Mouse (Mus musculus): ENCODE data around the gene Agpat4.
"Not testable (repeated sequence)": the region's sequence is repeated elsewhere in the genome, so short reads cannot be mapped to it uniquely, and the experiment has no call there.

Gene Agpat4

DNA sequence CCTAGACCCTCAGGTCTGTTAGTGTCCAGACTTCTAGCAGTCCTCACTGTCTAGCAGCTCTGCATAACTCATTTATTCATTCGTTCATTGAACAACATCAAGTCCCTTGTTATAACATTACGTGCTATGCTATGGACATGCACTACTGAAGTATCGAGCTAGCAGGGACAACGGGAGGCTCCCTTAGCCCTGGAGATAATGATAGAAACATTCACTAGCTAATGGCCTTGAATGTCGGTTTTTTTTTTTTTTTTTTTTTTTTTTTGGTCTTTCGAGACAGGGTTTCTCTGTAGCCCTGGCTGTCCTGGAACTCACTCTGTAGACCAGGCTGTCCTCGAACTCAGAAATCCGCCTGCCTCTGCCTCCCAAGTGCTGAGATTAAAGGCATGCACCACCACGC is 3.8 kb downstream of the Agpat4 start:
- ATAC-seq (ENCODE audit: low TSS enrichment), result not testable (repeated sequence)

DNA sequence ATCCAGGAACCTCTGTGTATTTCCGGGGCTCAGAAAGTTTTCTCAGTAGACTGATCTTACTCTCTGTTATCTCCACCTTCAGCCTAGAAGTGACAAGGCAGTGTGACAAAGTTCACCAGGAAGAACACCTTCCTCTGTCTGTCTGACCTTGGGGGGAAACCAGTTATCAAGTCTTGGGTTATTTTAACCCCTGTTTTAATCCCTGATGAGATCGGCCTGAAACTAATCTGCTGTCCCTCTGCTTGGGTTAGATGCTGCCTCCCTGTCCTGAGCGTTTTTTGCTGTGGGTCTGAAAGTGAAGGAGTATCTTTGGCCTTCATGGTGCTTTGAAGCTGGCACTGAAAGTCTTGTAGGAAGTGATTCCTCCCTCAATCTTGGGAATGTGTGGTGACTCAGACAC is 4.7 kb downstream of the Agpat4 start:
- no peak for ATAC-seq (ENCODE audit: low TSS enrichment)

DNA sequence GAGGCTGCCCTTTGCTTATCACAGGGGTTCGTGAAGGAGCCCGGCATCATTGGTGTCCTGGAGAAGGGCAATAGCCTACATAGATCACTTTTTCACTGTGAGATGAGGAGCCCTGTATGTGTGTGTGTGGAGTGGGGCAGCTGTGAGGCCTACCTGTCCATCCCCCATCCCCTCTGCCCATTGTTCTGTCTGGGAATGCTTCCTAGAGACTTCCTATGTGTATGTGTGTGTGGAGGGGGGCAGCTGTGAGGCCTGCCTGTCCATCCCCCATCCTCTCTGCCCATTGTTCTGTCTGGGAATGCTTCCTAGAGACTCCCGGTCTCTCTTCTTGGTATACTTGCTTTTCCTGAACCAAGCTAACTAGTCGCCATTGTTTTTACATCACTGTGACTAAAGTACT is 8.6 kb downstream of the Agpat4 start:
- ATAC-seq (ENCODE audit: low TSS enrichment), result no peak

DNA sequence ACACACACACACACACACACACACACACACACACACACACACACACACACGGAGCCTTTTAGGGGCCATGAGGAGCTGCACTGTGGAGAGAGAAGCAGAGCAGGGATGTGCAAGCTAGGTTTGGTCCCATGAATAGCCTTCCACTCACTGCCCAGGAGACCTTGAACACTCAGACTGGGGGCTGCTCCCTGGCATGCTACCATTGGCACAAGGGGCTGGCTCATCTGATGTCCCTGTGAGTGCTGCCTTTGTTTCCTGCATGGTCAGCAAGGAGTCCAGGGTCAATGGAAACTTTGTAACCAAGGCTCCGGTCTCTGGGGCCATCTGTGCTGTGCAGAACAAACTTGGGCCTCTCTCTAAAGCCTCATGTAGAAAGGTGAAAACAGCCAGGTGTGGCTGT is 10.5 kb downstream of the Agpat4 start:
- ATAC-seq (ENCODE audit: low TSS enrichment), result no peak

DNA sequence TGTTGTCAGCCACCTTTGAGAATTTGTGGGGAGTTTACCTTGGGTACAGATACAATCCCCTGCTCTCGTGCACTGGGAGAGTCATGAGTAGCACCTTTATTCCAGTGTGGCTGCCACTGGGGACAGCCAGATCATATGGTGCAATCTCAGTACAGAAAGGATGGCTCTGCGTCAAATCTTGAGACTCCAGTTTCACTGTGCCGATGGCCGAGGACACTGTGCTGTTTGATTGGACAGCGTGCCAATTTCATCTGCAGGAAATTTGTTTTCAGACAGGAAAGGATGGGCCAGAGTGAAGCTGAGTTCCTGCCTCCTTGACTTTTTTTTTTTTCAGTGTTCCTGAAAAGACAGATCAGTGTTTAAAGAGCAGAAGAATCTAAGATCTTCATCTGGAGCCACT is 12.7 kb downstream of the Agpat4 start:
- ATAC-seq (ENCODE audit: low TSS enrichment), result no peak

DNA sequence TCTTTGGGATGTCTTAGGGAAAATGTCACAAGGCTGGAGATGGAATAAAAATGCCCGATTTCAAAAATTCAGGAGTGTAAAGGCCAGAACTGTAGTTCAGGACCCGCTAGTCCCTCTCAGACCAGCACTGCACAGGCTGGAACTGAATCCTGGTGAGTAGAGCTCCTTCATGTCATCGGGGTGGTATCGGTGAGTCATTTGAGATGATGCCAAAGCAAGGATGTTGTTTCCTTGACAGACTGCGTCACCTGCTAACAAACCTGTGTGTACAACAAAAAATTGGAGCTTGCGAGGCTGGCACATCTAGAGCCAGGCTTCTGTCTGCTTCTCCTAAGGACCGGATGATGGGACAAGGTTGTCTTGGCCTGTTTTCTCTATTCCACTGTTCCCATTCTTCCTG is 13.1 kb downstream of the Agpat4 start:
- ATAC-seq (ENCODE audit: low TSS enrichment), result no peak

DNA sequence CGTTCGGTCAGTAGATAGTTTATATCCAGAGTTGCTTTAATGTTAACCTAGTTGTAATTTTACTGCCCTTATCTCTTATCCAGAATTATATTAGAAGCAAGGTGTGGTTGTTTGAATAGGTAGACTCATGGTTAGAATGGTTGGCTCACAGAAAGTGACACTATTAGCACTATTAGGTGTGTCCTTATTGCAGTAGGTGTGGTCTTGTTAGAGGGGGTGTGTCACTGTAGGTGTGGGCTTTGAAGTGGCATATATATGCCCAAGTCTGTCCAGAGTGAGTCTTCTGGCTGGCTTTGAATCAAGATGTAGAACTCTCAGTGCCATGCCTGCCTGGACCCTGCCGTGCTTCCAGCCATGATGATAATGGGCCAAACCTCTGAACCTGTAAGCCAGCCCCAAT is 14.4 kb downstream of the Agpat4 start:
- no peak for ATAC-seq (ENCODE audit: low TSS enrichment)

DNA sequence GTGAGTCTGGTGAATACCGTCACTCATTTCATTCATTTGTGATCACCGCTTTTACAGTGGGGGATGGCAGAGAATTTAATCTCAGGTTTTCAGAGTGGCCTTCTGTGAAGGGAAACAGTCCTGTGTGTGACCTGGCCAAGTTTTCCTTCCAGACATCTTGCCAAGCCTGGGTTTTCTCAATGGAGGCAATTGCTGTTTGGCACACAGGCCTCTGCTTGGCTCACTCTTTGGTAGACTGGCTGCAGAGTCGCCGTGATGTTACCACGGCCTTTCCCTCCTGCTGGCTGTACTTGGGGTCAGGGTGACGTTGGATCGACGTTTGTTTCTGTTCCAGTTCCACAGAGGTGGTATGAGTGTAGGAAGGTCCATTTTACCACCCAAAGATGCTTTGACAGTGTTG is 15.5 kb downstream of the Agpat4 start:
- ATAC-seq (ENCODE audit: low TSS enrichment), result no peak

DNA sequence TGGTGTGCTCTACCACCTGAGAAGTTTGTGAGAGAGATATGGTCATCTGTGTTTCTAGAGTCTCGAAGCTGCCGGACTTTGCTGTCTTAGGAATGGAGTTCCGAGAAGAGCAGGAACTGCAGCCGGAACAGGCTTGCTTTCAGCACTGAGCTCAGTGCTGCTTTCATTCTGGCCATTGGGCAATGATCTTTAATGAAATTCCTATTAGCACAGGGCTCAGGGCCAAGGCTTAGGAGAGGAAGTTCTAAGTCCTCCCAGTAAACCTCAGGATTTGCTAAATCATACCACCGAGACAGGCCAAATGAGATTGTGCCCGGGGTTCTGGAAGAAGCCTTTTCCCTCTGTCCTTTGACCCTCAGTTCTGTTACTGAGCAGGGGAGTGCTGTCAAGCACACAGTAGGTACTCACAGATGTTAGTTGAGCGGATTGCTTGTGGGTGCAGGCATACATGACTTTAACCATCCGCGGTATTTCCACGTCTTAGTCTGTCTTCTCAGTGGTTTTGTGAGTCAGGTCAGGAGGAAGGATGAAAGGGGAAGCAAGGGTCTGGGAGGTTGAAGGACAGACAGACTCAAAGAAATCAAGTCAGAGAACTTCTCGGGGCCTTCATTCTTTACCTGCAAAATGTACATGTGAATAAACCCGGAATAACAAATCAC is 16.6 kb downstream of the Agpat4 start:
- ATAC-seq (ENCODE audit: low TSS enrichment), result no peak

DNA sequence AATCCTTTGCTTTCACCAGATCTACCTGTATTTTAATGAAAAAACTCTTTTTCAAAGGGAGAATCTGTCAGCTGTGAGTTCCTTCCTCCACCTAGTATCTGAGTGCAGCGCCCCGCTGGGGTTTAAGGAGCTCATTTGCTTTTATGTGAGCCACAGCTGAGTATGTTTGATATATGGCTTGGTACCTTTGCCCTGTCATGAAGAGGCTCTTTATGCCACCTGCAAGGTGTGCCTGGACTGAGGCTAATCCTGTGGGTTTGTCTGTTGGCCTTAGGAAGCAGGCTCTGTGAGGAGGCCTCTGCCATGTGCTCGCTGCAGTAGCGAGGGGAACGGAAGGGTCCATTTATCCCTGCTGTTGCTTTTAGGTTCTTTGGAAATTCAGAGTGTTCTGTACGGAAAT is 19.9 kb downstream of the Agpat4 start:
- ATAC-seq (ENCODE audit: low TSS enrichment), result no peak

DNA sequence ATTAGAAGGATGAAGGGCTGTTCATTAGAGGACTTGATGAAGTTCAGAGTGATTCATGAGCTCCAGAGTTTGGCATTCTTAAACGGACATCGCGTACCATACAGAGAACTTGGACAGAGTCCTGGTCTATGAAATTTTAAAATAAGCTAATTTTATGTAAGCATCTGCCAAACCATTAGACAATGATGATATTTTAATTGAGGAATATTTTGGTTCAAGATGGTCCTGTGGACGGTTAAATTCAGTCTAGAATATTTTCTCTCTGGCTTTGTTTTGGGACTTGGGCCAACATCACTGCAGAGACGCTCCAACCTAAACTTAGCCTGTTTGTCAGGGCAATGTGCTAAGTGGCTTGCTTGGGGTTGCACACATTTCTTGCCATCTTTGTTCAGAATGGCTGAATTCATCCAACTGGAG is 25.5 kb downstream of the Agpat4 start:
- ATAC-seq (ENCODE audit: low TSS enrichment), result 0 out of 2 replicates have a peak, but pooled peaks have one; percentile 11

DNA sequence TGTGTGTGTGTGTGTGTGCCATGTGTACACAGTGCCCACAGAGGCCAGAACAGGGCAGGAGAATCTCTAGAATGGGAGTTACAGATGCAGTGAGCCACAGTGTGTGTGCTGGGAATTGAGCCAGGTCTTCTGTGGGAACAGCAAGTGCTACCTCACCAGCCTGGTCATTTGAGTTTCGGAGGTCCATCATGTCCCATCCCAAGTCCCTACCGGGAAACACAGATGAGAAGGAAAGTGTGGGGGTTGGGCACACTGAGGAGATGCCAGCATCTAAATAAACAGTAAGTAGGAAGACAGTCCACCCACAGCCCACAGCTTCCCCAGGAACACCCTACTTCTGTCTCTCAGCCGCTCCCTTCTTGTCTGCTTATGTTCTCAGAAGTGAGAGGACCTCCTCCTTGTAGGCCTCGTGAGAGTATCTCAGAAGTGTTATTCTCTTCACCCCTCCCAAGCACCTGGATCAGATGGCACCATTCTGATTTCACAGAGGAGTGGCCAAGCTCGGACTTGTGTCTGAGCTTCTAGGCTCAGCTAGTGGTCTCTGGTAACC is 27.7 kb downstream of the Agpat4 start:
- ATAC-seq (ENCODE audit: low TSS enrichment), result peak; percentile 91

DNA sequence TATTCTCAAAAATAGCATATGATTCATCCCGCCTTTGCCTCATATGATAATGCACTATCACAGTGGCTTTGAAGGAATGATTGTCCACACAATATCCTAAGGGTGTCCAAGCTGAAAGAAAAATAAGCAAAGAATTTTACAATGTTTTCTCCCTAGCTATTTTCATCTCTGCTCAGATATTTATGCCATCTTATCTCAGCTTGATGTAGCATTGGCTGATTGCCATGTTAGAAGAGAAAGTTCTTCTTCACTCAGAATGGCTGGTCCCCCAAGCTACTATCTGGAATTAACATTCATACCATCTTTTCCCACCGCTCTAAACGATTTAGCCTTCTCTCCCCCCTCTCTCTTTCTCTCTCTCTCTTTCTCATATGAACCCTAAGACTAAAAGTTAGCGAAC is 29.3 kb downstream of the Agpat4 start:
- no peak for ATAC-seq (ENCODE audit: low TSS enrichment)

DNA sequence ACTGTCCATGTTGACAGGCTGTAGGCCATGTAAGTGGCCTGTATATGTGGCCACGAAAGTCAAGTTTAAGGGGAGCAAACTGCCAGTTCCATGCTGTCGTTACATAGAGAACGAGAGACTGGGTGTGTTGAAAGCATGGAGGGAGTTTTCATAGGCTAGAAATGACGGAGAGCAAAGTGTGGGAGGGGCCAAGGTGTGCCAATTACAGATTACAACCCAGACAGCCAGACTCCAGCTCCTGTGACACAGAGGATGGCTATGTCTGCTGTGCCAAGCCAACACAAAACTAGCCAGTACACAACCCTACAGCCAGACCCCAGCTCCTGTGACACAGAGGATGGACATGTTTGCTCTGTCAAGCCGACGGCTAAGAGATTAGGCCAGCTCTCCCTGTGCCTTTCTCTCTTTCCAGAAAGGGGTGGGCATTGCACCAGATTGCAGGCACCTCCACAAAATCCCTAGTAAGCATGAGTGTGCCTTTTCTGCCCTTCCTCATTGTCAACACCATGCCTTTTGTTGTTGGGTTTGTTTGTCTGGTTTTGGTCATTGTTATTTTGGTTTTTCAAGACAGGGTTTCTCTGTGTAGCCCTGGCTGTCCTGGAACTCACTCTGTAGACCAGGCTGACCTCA is 30.8 kb downstream of the Agpat4 start:
- no peak for ATAC-seq (ENCODE audit: low TSS enrichment)

DNA sequence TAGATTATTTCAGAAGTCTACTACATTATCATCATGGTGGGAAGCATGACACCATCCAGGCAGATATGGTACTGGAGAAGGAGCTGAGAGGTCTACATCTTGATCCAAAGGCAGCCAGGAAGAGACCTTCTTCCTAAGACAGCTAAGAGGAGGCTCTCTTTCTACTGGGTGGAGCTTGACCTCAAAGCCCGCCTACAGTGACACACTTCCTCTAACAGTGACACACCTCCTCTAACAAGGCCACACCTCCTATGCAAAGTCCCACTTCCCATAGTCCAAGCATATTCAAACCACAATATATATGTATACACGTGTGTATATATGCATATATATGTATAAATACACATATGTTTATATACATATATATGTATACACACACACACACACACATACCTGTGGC is 32.5 kb downstream of the Agpat4 start:
- no peak for ATAC-seq (ENCODE audit: low TSS enrichment)

DNA sequence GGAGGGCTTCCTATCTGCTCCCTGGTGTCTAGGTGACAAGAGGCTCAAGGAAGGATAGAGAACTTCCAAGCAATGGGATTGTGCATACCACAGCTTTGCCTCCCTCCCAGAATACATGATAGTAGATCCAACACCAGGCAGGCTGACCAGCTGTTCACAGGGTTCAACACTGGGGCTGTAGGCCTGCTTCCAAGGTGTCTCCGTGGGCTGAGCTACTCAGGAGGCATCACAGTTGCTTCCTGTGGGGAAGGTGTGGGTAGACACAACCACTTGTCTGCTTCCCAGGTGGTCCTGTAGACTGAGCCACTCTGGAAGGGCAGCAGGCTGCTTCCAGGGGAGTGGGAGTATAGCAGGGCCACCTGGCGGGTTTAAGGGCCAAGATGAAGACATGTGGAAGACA is 35.8 kb downstream of the Agpat4 start:
- no peak for ATAC-seq (ENCODE audit: low TSS enrichment)

DNA sequence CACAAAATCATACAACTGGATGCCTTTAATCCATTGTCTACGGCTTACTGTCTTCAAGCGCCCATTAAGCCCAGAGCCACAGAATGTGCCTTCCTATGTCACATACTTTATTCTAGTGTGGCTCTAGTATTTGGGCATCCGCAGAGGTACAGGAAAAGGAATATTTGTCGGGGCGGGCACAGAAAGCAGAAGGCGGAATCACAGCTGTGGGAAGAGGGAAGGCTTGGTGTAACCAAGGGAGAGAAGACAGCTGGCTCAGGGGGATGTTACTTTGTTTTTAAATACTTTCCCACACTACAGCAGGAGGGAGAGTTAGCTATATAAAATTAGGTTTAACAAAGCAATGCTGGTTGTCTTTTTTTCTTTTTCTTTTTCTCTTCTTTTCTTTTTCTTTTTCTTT is 36.7 kb downstream of the Agpat4 start:
- ATAC-seq (ENCODE audit: low TSS enrichment), result peak; percentile 90

DNA sequence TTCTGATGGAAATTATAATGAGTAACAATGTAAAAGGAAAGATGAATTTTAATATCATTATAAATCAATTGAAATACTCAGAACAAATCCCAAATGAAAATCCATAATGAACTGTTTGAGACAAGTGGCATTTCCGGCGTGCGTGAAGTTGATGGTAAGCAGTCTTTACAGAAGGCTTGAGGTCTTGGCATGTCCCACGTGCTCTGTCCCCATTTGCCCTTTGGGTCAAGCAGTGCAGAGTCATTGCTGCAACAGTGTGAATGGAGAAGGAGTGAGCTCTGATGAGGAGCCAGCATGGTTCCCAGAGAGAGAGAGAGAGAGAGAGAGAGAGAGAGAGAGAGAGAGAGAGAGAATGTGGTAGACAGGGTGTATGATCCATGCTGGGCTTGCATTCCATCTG is 37.4 kb downstream of the Agpat4 start:
- no peak for ATAC-seq (ENCODE audit: low TSS enrichment)

DNA sequence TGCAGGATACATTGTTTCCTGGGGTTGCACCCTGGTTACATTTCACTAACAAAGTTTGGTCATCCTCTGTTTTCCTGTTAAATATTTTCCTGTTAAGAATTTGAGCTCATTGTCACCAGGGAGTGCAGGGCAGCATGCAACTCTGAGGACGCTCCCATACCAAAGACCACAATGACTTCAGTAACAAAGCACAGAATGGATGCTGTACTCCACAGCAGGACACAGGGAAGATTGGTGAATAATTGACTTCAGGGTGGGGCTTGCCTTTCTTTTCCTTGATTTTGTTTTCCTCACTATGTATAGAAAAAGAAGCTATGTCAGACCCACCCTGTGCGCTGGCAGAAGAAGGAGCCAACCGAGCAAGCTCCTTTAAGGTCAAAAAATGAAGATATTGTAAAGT is 38.2 kb downstream of the Agpat4 start:
- ATAC-seq (ENCODE audit: low TSS enrichment), result no peak

DNA sequence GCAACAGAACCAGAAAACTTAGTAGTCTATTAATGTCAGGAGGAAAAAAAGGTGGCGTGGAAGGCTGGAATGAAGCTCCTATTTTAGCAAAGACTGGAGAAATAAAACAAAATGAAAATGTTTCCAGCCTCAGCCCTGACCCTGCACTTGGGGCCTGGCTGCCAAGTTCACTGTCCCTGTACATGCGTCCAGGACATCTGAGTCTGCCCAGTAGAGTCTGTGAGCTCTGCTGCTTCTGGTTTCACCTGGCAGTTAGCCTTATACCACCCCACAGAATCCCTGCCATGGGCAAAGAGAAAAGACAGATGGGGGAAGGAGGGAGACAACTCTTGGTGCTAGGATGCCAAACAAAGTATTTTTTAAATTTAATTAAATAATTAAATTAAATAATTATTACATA is 38.7 kb downstream of the Agpat4 start:
- ATAC-seq (ENCODE audit: low TSS enrichment), result no peak

DNA sequence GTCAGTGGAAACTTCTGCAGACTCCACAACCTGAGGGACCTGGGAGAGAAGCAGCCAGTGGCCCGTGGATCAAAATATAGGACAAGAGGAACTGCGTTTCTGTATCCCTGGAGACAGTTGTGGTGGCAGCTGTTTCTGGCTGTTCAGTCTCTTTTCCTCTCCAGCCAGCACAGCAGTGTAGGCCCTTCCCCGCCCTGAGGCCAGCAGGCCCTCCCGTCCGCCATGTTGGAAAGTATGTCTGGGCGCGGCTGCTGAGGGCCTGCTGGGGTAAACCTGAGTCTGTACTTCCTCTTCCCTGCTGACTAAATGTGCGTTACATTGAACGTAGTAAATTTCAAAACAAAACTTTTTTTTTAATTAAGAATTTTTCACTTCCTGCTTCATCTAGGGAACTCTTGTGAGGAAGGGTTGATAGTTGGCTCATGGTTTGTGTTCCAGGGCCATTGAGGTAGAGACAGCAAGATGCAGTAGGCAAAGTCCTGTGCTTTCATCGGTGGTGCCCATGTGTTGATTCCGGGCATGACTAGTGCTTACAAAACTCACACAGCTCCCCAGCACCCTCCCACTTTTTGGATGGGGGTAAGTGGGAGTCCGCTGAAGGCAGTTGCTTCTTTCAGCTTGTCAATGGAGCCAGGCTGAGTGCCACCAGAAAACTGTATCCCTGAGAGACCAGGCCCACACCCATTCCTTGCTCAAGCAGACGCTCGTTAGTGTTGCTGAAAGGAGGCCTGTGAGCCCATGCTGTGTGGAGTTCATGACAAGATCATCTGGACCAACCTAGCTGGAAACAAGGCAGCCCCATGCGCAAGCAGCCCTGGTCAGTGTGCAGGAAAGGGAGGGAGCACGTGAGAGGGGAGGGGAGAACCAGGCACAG is 40.9 kb downstream of the Agpat4 start:
- no peak for ATAC-seq (ENCODE audit: low TSS enrichment)

DNA sequence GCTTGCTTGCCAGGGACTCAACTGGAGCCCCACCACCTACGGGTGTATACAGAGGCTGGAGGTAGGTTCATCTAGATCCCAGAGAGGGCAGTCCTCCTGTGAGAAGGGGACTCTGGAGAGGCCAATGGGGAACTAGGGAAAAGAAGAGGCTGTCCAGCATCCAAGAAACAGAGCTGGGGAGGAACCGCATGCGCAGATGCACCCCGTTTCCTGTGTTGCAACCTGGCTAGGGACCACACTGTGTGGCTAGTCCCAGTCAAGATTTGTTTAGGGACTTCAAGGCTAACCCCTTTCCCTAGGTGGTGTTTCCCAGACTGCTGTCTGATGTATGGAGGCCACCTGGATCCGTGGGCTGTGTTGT is 41.5 kb downstream of the Agpat4 start:
- no peak for ATAC-seq (ENCODE audit: low TSS enrichment)

DNA sequence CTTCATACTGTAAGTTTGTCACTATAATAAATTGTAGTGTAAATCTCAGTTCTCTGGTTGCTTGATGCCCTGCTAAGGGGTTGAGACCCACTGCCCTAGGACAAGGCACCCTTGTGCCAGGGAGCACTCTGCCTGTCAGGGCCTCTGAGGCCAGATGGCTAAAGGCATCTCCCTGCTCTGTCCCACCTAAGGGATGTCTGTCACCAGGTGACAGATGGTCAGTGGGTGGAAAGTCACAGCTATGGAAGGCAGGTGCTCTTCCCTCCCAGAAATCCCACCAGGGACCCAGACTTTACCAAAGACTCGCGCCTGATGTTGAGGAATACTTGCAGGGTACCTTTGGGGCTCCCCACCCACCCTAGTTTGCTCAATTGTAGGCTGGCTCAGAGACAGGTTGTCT is 42.0 kb downstream of the Agpat4 start:
- no peak for ATAC-seq (ENCODE audit: low TSS enrichment)

Data from frontal cortex, adult (tissue).